Mouse (Mus musculus): ENCODE measurements around the gene Hlf. TPM values are rescaled to one million over a fixed set of nuclear protein-coding genes. Genes with fewer than 3 reads are reported as not detected.

The Hlf gene
- polyA plus RNA-seq (2016; fragmentation: Nextera tagmentation; extraction: Ambion mirVana): 1.0 and 1.9 TPM in 2 replicates

GRCm38 (mm10) chr11:90390817-90391173, at the start of gene Hlf:
Gene Hlf (minus strand): TSS chr11:90390895.
- peak; percentile 91 for DNase-seq (ENCODE audit: low spot score)
- H3K4me1 ChIP-seq (replicated peaks): peaks cover 39% of the 10 kb centered on the region
- peak within 1 kb of the TSS; percentile 57 for H3K4me3 ChIP-seq
- peaks cover 69% of the 10 kb centered on the region for H3K27me3 ChIP-seq (ENCODE audit: insufficient read depth, poor library complexity, severe bottlenecking)
- H3K36me3 ChIP-seq: no peaks in the 10 kb centered on the region
- whole genome bisulfite sequencing: 0% methylated on average over 40 of the region's 40 CpGs
- no peaks in the 10 kb centered on the region for H3K9me3 ChIP-seq
- H3K27ac ChIP-seq: peak within 1 kb of the TSS; percentile 66; the same call in 1 of the 2 replicates

DNA sequence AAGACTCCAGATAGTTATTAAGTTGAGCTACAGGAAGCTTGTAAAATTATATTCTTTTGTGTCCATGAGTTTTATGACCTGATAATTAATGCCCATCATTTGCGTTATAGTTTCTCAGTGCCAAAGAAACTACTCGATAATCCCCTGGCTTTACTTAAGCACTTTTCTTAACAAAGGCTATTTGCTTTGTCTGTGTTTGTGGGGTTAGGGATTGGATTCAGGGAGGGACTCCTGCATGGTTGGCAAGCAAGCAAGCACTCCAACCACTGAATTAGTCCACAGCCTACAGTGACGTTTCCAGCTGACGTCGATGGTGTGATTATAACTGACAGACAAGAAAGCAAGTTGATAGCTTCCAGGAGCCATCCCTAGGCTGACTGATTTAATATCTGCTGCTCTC, 48.1 kb upstream of the Hlf start:
- WGBS: 86% methylated on average over 5 of the region's 5 CpGs
- no peak for DNase-seq (ENCODE audit: low spot score)
- H3K27me3 ChIP-seq (ENCODE audit: insufficient read depth, poor library complexity, severe bottlenecking): no peaks in the 10 kb centered on the region

GRCm38 (mm10) chr11:90425207-90425525, 34.5 kb upstream of the Hlf start:
- H3K4me1 ChIP-seq (replicated peaks): peaks cover 12% of the 10 kb centered on the region
- peaks cover 3% of the 10 kb centered on the region for H3K27me3 ChIP-seq (ENCODE audit: insufficient read depth, poor library complexity, severe bottlenecking)
- WGBS: 96% methylated on average over 4 of the region's 4 CpGs
- no peaks in the 10 kb centered on the region for H3K36me3 ChIP-seq
- no peak for DNase-seq (ENCODE audit: low spot score)
- H3K27ac ChIP-seq: no peak overlapping the region
- no peak overlapping the region for H3K4me3 ChIP-seq
- H3K9me3 ChIP-seq: no peaks in the 10 kb centered on the region

More for the DNA sequence above, 48.1 kb upstream of the Hlf start:
- Histone ChIP-seq H3K9me3 (no peaks in the 10 kb centered on the region), H3K36me3 (no peaks in the 10 kb centered on the region), H3K4me3 (no peak overlapping the region), H3K4me1 (replicated peaks) (no peaks in the 10 kb centered on the region), H3K27ac (no peak overlapping the region)

DNA sequence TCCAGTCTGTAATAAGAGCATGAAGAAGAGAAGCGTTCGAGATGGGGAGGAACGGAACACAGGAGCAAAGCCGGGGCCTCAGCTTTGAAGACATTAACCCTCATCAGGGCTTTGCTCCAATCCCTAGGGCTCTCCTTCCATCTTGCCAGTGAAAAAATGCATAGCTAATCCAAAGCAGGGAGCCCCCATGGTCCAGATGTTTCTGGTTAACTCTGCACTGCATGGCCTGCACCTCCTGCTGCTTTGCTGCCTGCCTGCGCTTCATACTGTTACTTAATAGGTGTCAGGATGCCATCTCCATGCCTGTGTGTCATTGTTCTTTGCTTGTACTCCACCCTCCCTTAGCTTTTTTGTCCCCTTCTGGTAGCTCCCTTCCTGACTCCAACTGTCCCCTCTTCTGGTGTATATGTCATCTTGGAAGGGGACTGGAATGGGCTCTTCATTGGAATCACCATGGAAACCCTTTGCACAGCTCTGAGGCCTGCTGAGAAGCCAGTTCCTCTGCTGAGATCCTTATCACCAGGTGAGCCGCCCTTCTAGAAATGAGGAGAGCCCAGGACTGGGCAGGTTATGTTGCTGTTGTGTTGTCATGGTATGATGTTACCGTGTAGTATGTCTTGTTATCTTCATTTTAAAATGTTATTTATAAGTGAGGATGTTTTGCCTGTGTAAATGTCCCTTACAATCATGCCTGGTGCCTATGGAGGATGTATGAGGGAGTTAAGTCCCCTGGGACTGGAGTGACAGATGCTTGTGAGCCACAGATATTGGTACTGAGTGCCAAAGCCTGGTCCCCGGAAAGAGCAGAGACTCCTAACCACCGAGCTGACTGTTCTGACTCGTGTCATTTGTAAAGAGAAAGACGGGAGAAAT, 33.9 kb upstream of the Hlf start:
- 69% methylated on average over 11 of the region's 11 CpGs for WGBS

GRCm38 (mm10) chr11:90423896-90424295, 33.2 kb upstream of the Hlf start:
- Histone ChIP-seq H3K9me3 (no peaks in the 10 kb centered on the region), H3K4me1 (replicated peaks) (peaks cover 12% of the 10 kb centered on the region), H3K36me3 (no peaks in the 10 kb centered on the region), H3K27me3 (ENCODE audit: insufficient read depth, poor library complexity, severe bottlenecking) (peaks cover 15% of the 10 kb centered on the region), H3K4me3 (no peak overlapping the region), H3K27ac (no peak overlapping the region)
- DNase-seq (ENCODE audit: low spot score): no peak
- 50% methylated on average over 3 of the region's 3 CpGs for WGBS

More for the DNA sequence above, 33.9 kb upstream of the Hlf start:
- H3K4me3 ChIP-seq: no peak overlapping the region
- H3K4me1 ChIP-seq (replicated peaks): peaks cover 12% of the 10 kb centered on the region
- H3K9me3 ChIP-seq: no peaks in the 10 kb centered on the region
- peaks cover 9% of the 10 kb centered on the region for H3K27me3 ChIP-seq (ENCODE audit: insufficient read depth, poor library complexity, severe bottlenecking)
- peak; percentile 28 for DNase-seq (ENCODE audit: low spot score)
- no peak overlapping the region for H3K27ac ChIP-seq
- no peaks in the 10 kb centered on the region for H3K36me3 ChIP-seq

- H3K27ac ChIP-seq: no peak overlapping the region
- 94% methylated on average over 11 of the region's 11 CpGs for WGBS
- no peaks in the 10 kb centered on the region for H3K9me3 ChIP-seq
- peaks cover 24% of the 10 kb centered on the region for H3K4me1 ChIP-seq (replicated peaks)
- peaks cover 37% of the 10 kb centered on the region for H3K27me3 ChIP-seq (ENCODE audit: insufficient read depth, poor library complexity, severe bottlenecking)
- H3K36me3 ChIP-seq: no peaks in the 10 kb centered on the region
- no peak for DNase-seq (ENCODE audit: low spot score)
- no peak overlapping the region for H3K4me3 ChIP-seq
Observed at GRCm38 (mm10) chr11:90419706-90420105, 29.0 kb upstream of the Hlf start.

GRCm38 (mm10) chr11:90417921-90418320, 27.2 kb upstream of the Hlf start:
- H3K27ac ChIP-seq: peak overlapping the region; percentile 67
- H3K4me3 ChIP-seq: peak overlapping the region; percentile 44
- peaks cover 13% of the 10 kb centered on the region for H3K4me1 ChIP-seq (replicated peaks)

GRCm38 (mm10) chr11:90417011-90417410, 26.3 kb upstream of the Hlf start:
- H3K4me3 ChIP-seq: no peak overlapping the region
- H3K27me3 ChIP-seq (ENCODE audit: insufficient read depth, poor library complexity, severe bottlenecking): peaks cover 37% of the 10 kb centered on the region
- WGBS: 77% methylated on average over 5 of the region's 5 CpGs
- peaks cover 13% of the 10 kb centered on the region for H3K4me1 ChIP-seq (replicated peaks)
- no peak overlapping the region for H3K27ac ChIP-seq
- H3K36me3 ChIP-seq: no peaks in the 10 kb centered on the region
- no peak for DNase-seq (ENCODE audit: low spot score)
- no peaks in the 10 kb centered on the region for H3K9me3 ChIP-seq

More at GRCm38 (mm10) chr11:90417921-90418320, 27.2 kb upstream of the Hlf start:
- peaks cover 37% of the 10 kb centered on the region for H3K27me3 ChIP-seq (ENCODE audit: insufficient read depth, poor library complexity, severe bottlenecking)
- under 1% methylated on average over 42 of the region's 42 CpGs for WGBS
- no peaks in the 10 kb centered on the region for H3K36me3 ChIP-seq
- DNase-seq (ENCODE audit: low spot score): peak; percentile 96
- no peaks in the 10 kb centered on the region for H3K9me3 ChIP-seq

DNA sequence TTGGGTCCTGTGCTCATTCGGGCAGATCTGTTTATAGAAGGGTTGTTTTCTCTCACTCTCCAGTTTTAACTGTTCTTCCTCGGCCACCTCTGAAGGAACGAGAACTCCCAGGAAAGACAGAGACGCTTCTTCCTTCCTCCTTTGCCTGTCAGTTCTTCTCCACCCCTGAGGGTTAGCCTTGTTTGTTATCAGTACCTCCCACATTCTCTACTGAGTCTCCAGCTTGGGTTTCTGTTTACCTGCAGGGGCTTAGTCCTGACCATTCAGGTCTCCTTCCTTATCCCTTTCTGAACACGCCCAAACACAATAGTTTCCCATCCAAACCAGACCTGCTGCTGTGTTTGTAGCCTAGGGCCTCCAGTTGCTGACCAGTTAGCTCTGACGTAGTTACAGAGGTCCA, 8.2 kb upstream of the Hlf start:
- no peaks in the 10 kb centered on the region for H3K4me1 ChIP-seq (replicated peaks)
- 52% methylated on average over 6 of the region's 6 CpGs for WGBS
- no peak overlapping the region for H3K27ac ChIP-seq
- no peak for DNase-seq (ENCODE audit: low spot score)
- H3K36me3 ChIP-seq: no peaks in the 10 kb centered on the region
- H3K9me3 ChIP-seq: no peaks in the 10 kb centered on the region
- peaks cover 2% of the 10 kb centered on the region; the same call in 1 of the 2 replicates for H3K27me3 ChIP-seq (ENCODE audit: insufficient read depth, poor library complexity, severe bottlenecking)
- no peak overlapping the region for H3K4me3 ChIP-seq

- Histone ChIP-seq H3K4me1 (replicated peaks) (peaks cover 39% of the 10 kb centered on the region), H3K27me3 (ENCODE audit: insufficient read depth, poor library complexity, severe bottlenecking) (peaks cover 62% of the 10 kb centered on the region), H3K27ac (no peak overlapping the region; the same call in 1 of the 2 replicates), H3K9me3 (no peaks in the 10 kb centered on the region), H3K36me3 (no peaks in the 10 kb centered on the region), H3K4me3 (peak overlapping the region; percentile 57)
- WGBS: 8% methylated on average over 14 of the region's 14 CpGs
- DNase-seq (ENCODE audit: low spot score): no peak
Observed at GRCm38 (mm10) chr11:90391271-90392185, 833 bp upstream of the Hlf start.

- DNase-seq (ENCODE audit: low spot score): no peak
- under 1% methylated on average over 41 of the region's 41 CpGs for WGBS
- H3K27ac ChIP-seq: peak overlapping the region; percentile 66; the same call in 1 of the 2 replicates
- H3K36me3 ChIP-seq: no peaks in the 10 kb centered on the region
- peaks cover 39% of the 10 kb centered on the region for H3K4me1 ChIP-seq (replicated peaks)
- no peaks in the 10 kb centered on the region for H3K9me3 ChIP-seq
- peak overlapping the region; percentile 57 for H3K4me3 ChIP-seq
- H3K27me3 ChIP-seq (ENCODE audit: insufficient read depth, poor library complexity, severe bottlenecking): peaks cover 75% of the 10 kb centered on the region
Observed at GRCm38 (mm10) chr11:90389902-90390816, 536 bp downstream of the Hlf start.
